Mouse (Mus musculus) liver, embryonic 14.5 days (tissue): ENCODE data around the gene Rfx4. TPM values are rescaled to one million over a fixed set of nuclear protein-coding genes. Genes with fewer than 3 reads are reported as not detected.

Experiments
- ATAC-seq: fragments of 200-750 bp; cut with Nextera tagmentation; 2 replicates; pipeline ENCODE4 v1.8.0; 2017; ENCODE audit warnings: moderate number of reproducible peaks, mild to moderate bottlenecking, moderate library complexity; ENCODE audit not compliant: insufficient read depth
- DNase-seq, 3 experiments: peaks; one replicate each; pipeline ENCODE4 v3.0.0-alpha.2; 2012 to 2013; ENCODE audit warnings: low read depth in 3 of 3, low spot score in 3 of 3
- H3K27ac ChIP-seq: fragments of 300-500 bp; sonication (generic); 2 replicates; pipeline ENCODE4 v1.5.1; 2014; ENCODE audit warnings: moderate library complexity, mild to moderate bottlenecking, control low read depth, inconsistent platforms
- H3K27me3 ChIP-seq: fragments of 300-500 bp; sonication (generic); 2 replicates; pipeline ENCODE4 v1.6.1; 2014; ENCODE audit warnings: mild to moderate bottlenecking, low read length, moderate library complexity; ENCODE audit not compliant: control insufficient read depth, insufficient read depth
- H3K36me3 ChIP-seq: fragments of 300-500 bp; sonication (generic); replicated peaks from 2 replicates; pipeline ENCODE4 v1.6.1; 2014; ENCODE audit warnings: low read depth; ENCODE audit not compliant: control insufficient read depth, insufficient read depth
- H3K4me1 ChIP-seq, 2 experiments: fragments of 200-500 bp in 1 of 2; fragments of 300-500 bp in 1 of 2; sonication (generic) in 1 of 2; replicated peaks; 2 replicates each; pipeline ENCODE4 v1.6.1; 2012 to 2014; ENCODE audit warnings: antibody characterized with exemption in 1 of 2, inconsistent platforms in 1 of 2, low read length in 1 of 2; ENCODE audit not compliant: control insufficient read depth in 2 of 2, insufficient read depth in 2 of 2
- H3K4me2 ChIP-seq: fragments of 300-500 bp; sonication (generic); 2 replicates; pipeline ENCODE4 v1.6.1; 2014; ENCODE audit warnings: low read depth, mild to moderate bottlenecking, control low read depth, moderate library complexity
- H3K4me3 ChIP-seq, 2 experiments: fragments of 200-500 bp in 1 of 2; fragments of 300-500 bp in 1 of 2; sonication (generic) in 1 of 2; 2 replicates each; pipeline ENCODE4 v1.5.1; 2012 to 2014; ENCODE audit warnings: low read depth in 2 of 2, low read length in 2 of 2, mild to moderate bottlenecking in 2 of 2, control low read depth in 1 of 2, inconsistent platforms in 1 of 2, moderate library complexity in 1 of 2; ENCODE audit not compliant: insufficient read depth in 1 of 2
- H3K9ac ChIP-seq: fragments of 300-500 bp; sonication (generic); replicated peaks from 2 replicates; pipeline ENCODE4 v1.6.1; 2014; ENCODE audit warnings: mild to moderate bottlenecking, control low read depth, moderate library complexity
- H3K9me3 ChIP-seq: fragments of 300-500 bp; sonication (generic); 2 replicates; pipeline ENCODE4 v1.6.1; 2016; ENCODE audit warnings: low read length, mixed read lengths; ENCODE audit not compliant: control insufficient read depth
- CTCF ChIP-seq: IDR thresholded peaks from 2 replicates; pipeline ENCODE4 v1.5.1; 2016; ENCODE audit warnings: antibody characterized with exemption, low read depth, control low read depth
- EP300 ChIP-seq: IDR thresholded peaks from 2 replicates; pipeline ENCODE4 v1.6.1; 2016; ENCODE audit warnings: antibody characterized with exemption, low read depth
- WGBS: fragments of 180-500 bp; shearing (Covaris S2); extraction: QIAGEN DNeasy Blood & Tissue Kit; methylation state at CpG from one replicate; pipeline ENCODE4 v1.1.7; 2014; ENCODE audit not compliant: insufficient replicate concordance; 5-methylcytosine and 5-hydroxymethylcytosine counted together
- polyA plus RNA-seq, 2 experiments: library from polyadenylated mRNA; depleted of rRNA in 1 of 2; stranded (reverse) in 1 of 2; unstranded in 1 of 2; fragments of >200 nt; fragmentation: Nextera tagmentation in 1 of 2; extraction: Ambion mirVana in 1 of 2; gene quantifications; 2 replicates each; pipeline versions ENCODE4 v1.2.1 to v1.2.3; 2012 to 2014

Rfx4 gene
- polyA plus RNA-seq, 2 experiments: not detected

DNA sequence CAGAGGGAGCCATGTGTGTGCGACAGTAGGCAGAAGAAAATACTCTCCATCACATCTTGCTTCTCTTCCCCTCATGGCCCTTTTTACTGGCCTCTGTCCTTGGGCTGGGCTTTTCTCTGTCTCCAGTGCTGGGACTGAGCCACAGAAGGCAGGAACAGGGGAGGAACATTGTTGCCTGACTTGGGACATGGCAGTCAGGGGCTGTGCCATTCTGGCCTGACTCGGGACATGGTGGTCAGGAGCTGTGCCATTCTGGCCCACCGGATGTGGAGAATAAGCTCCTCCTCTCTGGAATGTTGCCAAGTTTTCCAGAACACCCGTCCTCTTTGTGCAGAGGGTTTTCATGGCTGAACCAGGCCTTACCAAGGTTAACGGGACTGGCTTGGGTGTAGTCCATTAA lies 21.2 kb downstream of the Rfx4 start:
- Histone ChIP-seq H3K27me3 (no peaks in the 10 kb centered on the region), H3K9ac (no peak overlapping the region), H3K27ac (no peak overlapping the region), H3K4me1 (no peaks in the 10 kb centered on the region; a peak in 1 of 4 replicates), H3K9me3 (no peaks in the 10 kb centered on the region), H3K4me2 (no peak overlapping the region), H3K36me3 (no peaks in the 10 kb centered on the region), H3K4me3 (no peak overlapping the region)
- no peak for DNase-seq
- no peak for ATAC-seq
- TF ChIP-seq EP300: no peak
- TF ChIP-seq CTCF: no peak
- WGBS: 63% methylated on average over 5 of the region's 5 CpGs

DNA sequence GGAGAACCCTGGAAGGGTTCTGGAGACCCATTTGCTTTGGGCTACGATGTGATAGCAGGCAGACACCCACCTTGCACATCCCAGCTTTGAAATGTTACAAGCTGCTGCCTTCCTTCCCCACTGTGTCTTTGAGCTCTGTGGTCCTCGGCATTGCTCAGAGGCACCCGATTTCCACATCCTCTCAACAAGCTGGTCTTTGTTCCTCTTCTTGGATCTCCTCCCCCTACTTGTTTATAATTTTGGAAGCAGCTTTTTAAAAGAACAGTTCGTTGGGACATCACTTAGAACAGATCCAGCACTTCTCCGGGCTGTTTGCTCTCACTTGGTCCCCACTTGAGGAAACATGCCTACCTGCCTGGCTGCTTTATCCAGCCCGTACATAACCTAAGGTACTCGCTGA lies 22.1 kb downstream of the Rfx4 start:
- Histone ChIP-seq H3K4me1 (no peaks in the 10 kb centered on the region; a peak in 1 of 4 replicates), H3K4me3 (no peak overlapping the region), H3K36me3 (no peaks in the 10 kb centered on the region), H3K4me2 (no peak overlapping the region), H3K27me3 (no peaks in the 10 kb centered on the region), H3K9ac (no peak overlapping the region), H3K27ac (no peak overlapping the region), H3K9me3 (no peaks in the 10 kb centered on the region)
- ATAC-seq (no peak), DNase-seq (no peak)
- TF ChIP-seq CTCF (no peak), EP300 (no peak)
- 41% methylated on average over 7 of the region's 7 CpGs for WGBS

- no peak for ATAC-seq
- 51% methylated on average over 4 of the region's 4 CpGs for WGBS
Observed at GRCm38 (mm10) chr10:84780828-84781227, 25.0 kb downstream of the Rfx4 start.

GRCm38 (mm10) chr10:84785339-84785738 lies 29.5 kb downstream of the Rfx4 start:
- whole genome bisulfite sequencing: 20% methylated on average over 4 of the region's 4 CpGs

More at GRCm38 (mm10) chr10:84780828-84781227, 25.0 kb downstream of the Rfx4 start:
- Histone ChIP-seq H3K4me1 (no peaks in the 10 kb centered on the region), H3K4me3 (no peak overlapping the region), H3K9ac (no peak overlapping the region), H3K9me3 (no peaks in the 10 kb centered on the region), H3K27ac (no peak overlapping the region), H3K27me3 (no peaks in the 10 kb centered on the region), H3K36me3 (no peaks in the 10 kb centered on the region), H3K4me2 (no peak overlapping the region)
- no peak for DNase-seq
- TF ChIP-seq CTCF: no peak
- no peak for TF ChIP-seq EP300

DNA sequence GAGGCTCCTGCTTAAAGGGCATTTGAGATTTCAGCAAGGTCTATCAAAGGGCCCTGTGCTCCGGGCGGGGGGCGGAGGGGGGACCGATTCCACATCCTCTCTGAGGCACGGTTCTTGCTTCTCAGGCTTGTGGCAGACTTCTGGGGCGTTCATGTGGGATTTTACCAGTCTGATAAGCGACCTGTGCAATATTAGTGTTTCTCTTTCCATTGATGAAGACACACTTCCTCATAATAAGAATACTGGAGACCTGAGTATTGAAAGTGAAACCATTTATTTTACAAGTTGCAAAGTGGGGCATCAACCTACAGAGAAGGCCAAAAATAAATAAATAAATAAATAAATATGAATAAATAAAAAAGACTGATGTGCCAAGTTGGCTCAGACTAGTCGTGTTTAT lies 34.5 kb downstream of the Rfx4 start:
- no peaks in the 10 kb centered on the region for H3K4me1 ChIP-seq
- H3K9me3 ChIP-seq: no peaks in the 10 kb centered on the region
- WGBS: 60% methylated on average over 8 of the region's 8 CpGs
- H3K36me3 ChIP-seq: no peaks in the 10 kb centered on the region
- TF ChIP-seq EP300 (no peak), CTCF (no peak)
- no peak for ATAC-seq
- no peak overlapping the region for H3K27ac ChIP-seq
- no peaks in the 10 kb centered on the region for H3K27me3 ChIP-seq
- no peak for DNase-seq
- H3K4me2 ChIP-seq: no peak overlapping the region
- H3K4me3 ChIP-seq: no peak overlapping the region
- H3K9ac ChIP-seq: no peak overlapping the region

More at GRCm38 (mm10) chr10:84785339-84785738, 29.5 kb downstream of the Rfx4 start:
- TF ChIP-seq EP300: no peak
- no peak for TF ChIP-seq CTCF
- no peak for DNase-seq
- H3K4me1 ChIP-seq: no peaks in the 10 kb centered on the region
- no peak overlapping the region for H3K4me2 ChIP-seq
- H3K36me3 ChIP-seq: no peaks in the 10 kb centered on the region
- no peak for ATAC-seq
- no peaks in the 10 kb centered on the region for H3K27me3 ChIP-seq
- H3K27ac ChIP-seq: no peak overlapping the region
- no peak overlapping the region for H3K9ac ChIP-seq
- H3K4me3 ChIP-seq: no peak overlapping the region
- no peaks in the 10 kb centered on the region for H3K9me3 ChIP-seq
